Mouse (Mus musculus): ENCODE measurements around the gene Ube2e1. TPM values are rescaled to one million over a fixed set of nuclear protein-coding genes. Genes with fewer than 3 reads are reported as not detected.
"Not testable (repeated sequence)": the region's sequence is repeated elsewhere in the genome, so short reads cannot be mapped to it uniquely, and the experiment has no call there.

The Ube2e1 gene
- polyA plus RNA-seq, 1 experiment from 2014 or later: 50.0 TPM

GRCm38 (mm10) chr14:18241786-18242185 lies 89.9 kb downstream of the Ube2e1 start:
- ATAC-seq (ENCODE audit: insufficient read depth) (no peak), DNase-seq (no peak)
- Histone ChIP-seq H3K27me3 (ENCODE audit: insufficient read depth, low read length) (no peaks in the 10 kb centered on the region), H3K27ac (ENCODE audit: low read depth) (no peak overlapping the region), H3K9me3 (ENCODE audit: low read depth, low read length) (no peaks in the 10 kb centered on the region), H3K4me1 (ENCODE audit: insufficient read depth) (no peaks in the 10 kb centered on the region), H3K4me3 (ENCODE audit: low read depth, low read length) (no peak overlapping the region), H3K36me3 (ENCODE audit: insufficient read depth) (no peaks in the 10 kb centered on the region), H3K4me2 (no peak overlapping the region), H3K9ac (no peak overlapping the region)
- 86% methylated on average over 4 of the region's 4 CpGs for WGBS
- TF ChIP-seq CTCF (IDR thresholded peaks at IDR 0.05; ENCODE audit: low read depth): no peak

GRCm38 (mm10) chr14:18240132-18240531 lies 91.5 kb downstream of the Ube2e1 start:
- no peak for TF ChIP-seq CTCF (IDR thresholded peaks at IDR 0.05; ENCODE audit: low read depth)
- no peak for DNase-seq
- H3K9ac ChIP-seq: no peak overlapping the region

GRCm38 (mm10) chr14:18238750-18239731 lies 92.6 kb downstream of the Ube2e1 start, which contains the start of gene Nr1d2:
Gene Nr1d2 (minus strand): TSS chr14:18239127.
- peak; percentile 96 for ATAC-seq (ENCODE audit: insufficient read depth)
- Histone ChIP-seq H3K4me2 (peak within 1 kb of the TSS; percentile 82), H3K9me3 (ENCODE audit: low read depth, low read length) (no peaks in the 10 kb centered on the region), H3K27ac (ENCODE audit: low read depth) (peak within 1 kb of the TSS; percentile 89), H3K36me3 (ENCODE audit: insufficient read depth) (no peaks in the 10 kb centered on the region), H3K4me1 (ENCODE audit: insufficient read depth) (no peaks in the 10 kb centered on the region), H3K27me3 (ENCODE audit: insufficient read depth, low read length) (no peaks in the 10 kb centered on the region), H3K4me3 (ENCODE audit: low read depth, low read length) (peak within 1 kb of the TSS; percentile 74), H3K9ac (peak within 1 kb of the TSS; percentile 70)
- TF ChIP-seq CTCF (IDR thresholded peaks at IDR 0.05; ENCODE audit: low read depth): no peak
- WGBS: 2% methylated on average over 59 of the region's 66 CpGs
- DNase-seq: peak; percentile 99

More at GRCm38 (mm10) chr14:18240132-18240531, 91.5 kb downstream of the Ube2e1 start:
- Histone ChIP-seq H3K4me3 (ENCODE audit: low read depth, low read length) (no peak overlapping the region), H3K36me3 (ENCODE audit: insufficient read depth) (no peaks in the 10 kb centered on the region), H3K4me2 (no peak overlapping the region), H3K4me1 (ENCODE audit: insufficient read depth) (no peaks in the 10 kb centered on the region), H3K27me3 (ENCODE audit: insufficient read depth, low read length) (no peaks in the 10 kb centered on the region), H3K27ac (ENCODE audit: low read depth) (no peak overlapping the region), H3K9me3 (ENCODE audit: low read depth, low read length) (no peaks in the 10 kb centered on the region)
- no peak for ATAC-seq (ENCODE audit: insufficient read depth)
- WGBS: 62% methylated on average over 7 of the region's 7 CpGs

GRCm38 (mm10) chr14:18238131-18238749 lies 93.4 kb downstream of the Ube2e1 start:
- Histone ChIP-seq H3K27me3 (ENCODE audit: insufficient read depth, low read length) (no peaks in the 10 kb centered on the region), H3K4me2 (peak overlapping the region; percentile 82), H3K4me3 (ENCODE audit: low read depth, low read length) (peak overlapping the region; percentile 74), H3K9ac (peak overlapping the region; percentile 70), H3K9me3 (ENCODE audit: low read depth, low read length) (no peaks in the 10 kb centered on the region), H3K36me3 (ENCODE audit: insufficient read depth) (no peaks in the 10 kb centered on the region), H3K4me1 (ENCODE audit: insufficient read depth) (no peaks in the 10 kb centered on the region), H3K27ac (ENCODE audit: low read depth) (peak overlapping the region; percentile 89)
- DNase-seq (peak; percentile 99), ATAC-seq (ENCODE audit: insufficient read depth) (peak; percentile 91)
- WGBS: under 1% methylated on average over 63 of the region's 71 CpGs
- TF ChIP-seq CTCF (IDR thresholded peaks at IDR 0.05; ENCODE audit: low read depth): no peak

- H3K27ac ChIP-seq (ENCODE audit: low read depth): 0 out of 2 replicates have a peak overlapping the region, but pooled peaks have one; percentile 89
- peak overlapping the region; percentile 74; the same call in 1 of the 2 replicates for H3K4me3 ChIP-seq (ENCODE audit: low read depth, low read length)
- H3K4me1 ChIP-seq (ENCODE audit: insufficient read depth): no peaks in the 10 kb centered on the region
- DNase-seq (peak; percentile 2), ATAC-seq (ENCODE audit: insufficient read depth) (no peak)
- no peaks in the 10 kb centered on the region for H3K9me3 ChIP-seq (ENCODE audit: low read depth, low read length)
- TF ChIP-seq CTCF (IDR thresholded peaks at IDR 0.05; ENCODE audit: low read depth): no peak
- H3K4me2 ChIP-seq: peak overlapping the region; percentile 82
- H3K27me3 ChIP-seq (ENCODE audit: insufficient read depth, low read length): no peaks in the 10 kb centered on the region
- no peak overlapping the region for H3K9ac ChIP-seq
- H3K36me3 ChIP-seq (ENCODE audit: insufficient read depth): no peaks in the 10 kb centered on the region
- 63% methylated on average over 4 of the region's 4 CpGs for WGBS
These were observed 94.3 kb downstream of the Ube2e1 start for GRCm38 (mm10) chr14:18237381-18237780.

GRCm38 (mm10) chr14:18236496-18237235 lies 95.0 kb downstream of the Ube2e1 start:
- not testable (repeated sequence) for H3K4me2 ChIP-seq; H3K4me3 ChIP-seq (ENCODE audit: low read depth, low read length); H3K27me3 ChIP-seq (ENCODE audit: insufficient read depth, low read length); H3K4me1 ChIP-seq (ENCODE audit: insufficient read depth); H3K9me3 ChIP-seq (ENCODE audit: low read depth, low read length); ATAC-seq (ENCODE audit: insufficient read depth); H3K27ac ChIP-seq (ENCODE audit: low read depth); H3K36me3 ChIP-seq (ENCODE audit: insufficient read depth); H3K9ac ChIP-seq; DNase-seq
- 79% methylated on average over 2 of the region's 2 CpGs for WGBS
